Mouse (Mus musculus) liver, embryonic 14.5 days (tissue): ENCODE data around the gene Nfx1.

ENCODE experiments used
- CTCF ChIP-seq: IDR thresholded peaks from 2 replicates; pipeline ENCODE4 v1.5.1; 2016; ENCODE audit warnings: antibody characterized with exemption, low read depth, control low read depth
- EP300 ChIP-seq: IDR thresholded peaks from 2 replicates; pipeline ENCODE4 v1.6.1; 2016; ENCODE audit warnings: antibody characterized with exemption, low read depth

GRCm38 (mm10) chr4:40970592-40970841, 189 bp upstream of the Nfx1 start:
- TF ChIP-seq EP300 (no peak; the same call in 1 of the 2 replicates), CTCF (no peak)
